Mouse (Mus musculus) ES-Bruce4 (cell line): Measurements from ENCODE around the gene Lhfpl5. TPM values are rescaled to one million over a fixed set of nuclear protein-coding genes. Genes with fewer than 3 reads are reported as not detected.
"Not testable (repeated sequence)": the region's sequence is repeated elsewhere in the genome, so short reads cannot be mapped to it uniquely, and the experiment has no call there.

Source experiments
- H3K27ac ChIP-seq: 2 replicates; pipeline ENCODE4 v1.5.1; 2012; ENCODE audit warnings: low read length, inconsistent platforms; ENCODE audit not compliant: insufficient read depth
- H3K27me3 ChIP-seq: 2 replicates; pipeline ENCODE4 v1.6.1; 2012; ENCODE audit warnings: mild to moderate bottlenecking, low read length, inconsistent platforms; ENCODE audit not compliant: control insufficient read depth, poor library complexity, insufficient read depth, severe bottlenecking
- H3K36me3 ChIP-seq: 2 replicates; pipeline ENCODE4 v1.6.1; 2012; ENCODE audit warnings: inconsistent platforms, mild to moderate bottlenecking, low read length, moderate library complexity; ENCODE audit not compliant: control insufficient read depth, poor library complexity, insufficient read depth, severe bottlenecking
- H3K4me1 ChIP-seq: one replicate; pipeline ENCODE4 v1.8.1; 2011; ENCODE audit warnings: low read length; ENCODE audit not compliant: control insufficient read depth, insufficient read depth
- H3K4me3 ChIP-seq: 2 replicates; pipeline ENCODE4 v1.5.1; 2011; ENCODE audit warnings: low read depth, mild to moderate bottlenecking, low read length
- H3K9ac ChIP-seq: 2 replicates; pipeline ENCODE4 v1.6.1; 2012; ENCODE audit warnings: low read depth, mild to moderate bottlenecking, inconsistent platforms; ENCODE audit not compliant: poor library complexity, severe bottlenecking
- H3K9me3 ChIP-seq: replicated peaks from 2 replicates; pipeline ENCODE4 v1.6.1; 2012; ENCODE audit warnings: mild to moderate bottlenecking, low read length, inconsistent platforms; ENCODE audit not compliant: control insufficient read depth, poor library complexity, insufficient read depth, severe bottlenecking
- CTCF ChIP-seq: IDR thresholded peaks from one replicate; pipeline ENCODE4 v1.8.1; 2011; ENCODE audit warnings: low read depth, low read length
- EP300 ChIP-seq: IDR thresholded peaks from 2 replicates; pipeline ENCODE4 v1.6.1; 2011; ENCODE audit warnings: low read depth, low read length; ENCODE audit not compliant: insufficient read depth
- POLR2A ChIP-seq: IDR thresholded peaks from one replicate; pipeline ENCODE4 v1.8.1; 2011; ENCODE audit warnings: low read length; ENCODE audit not compliant: insufficient read depth
- polyA plus RNA-seq: library from polyadenylated mRNA; stranded (reverse); fragments of >200 nt; gene quantifications from 2 replicates; pipeline ENCODE4 v1.2.4, GENCODE M21; 2011; ENCODE audit warnings: low read depth; ENCODE audit not compliant: missing spikeins, insufficient read depth, insufficient read length

The Lhfpl5 gene
- polyA plus RNA-seq, 1 experiment: not detected

- Histone ChIP-seq H3K4me3 (peak within 1 kb of the TSS; percentile 2; the same call in 1 of the 2 replicates), H3K9me3 (no peaks in the 10 kb centered on the region), H3K36me3 (no peaks in the 10 kb centered on the region), H3K27ac (no peak within 1 kb of the TSS), H3K9ac (peak within 1 kb of the TSS; percentile 7; the same call in 1 of the 2 replicates), H3K27me3 (no peaks in the 10 kb centered on the region), H3K4me1 (peaks cover 4% of the 10 kb centered on the region)
- TF ChIP-seq EP300: no peak
- TF ChIP-seq POLR2A: no peak
- no peak for TF ChIP-seq CTCF
Measured at GRCm38 (mm10) chr17:28549111-28549510, 26.3 kb upstream of the Lhfpl5 start, which contains the start of gene Clpsl2. Gene Clpsl2 (plus strand): TSS chr17:28549411.

GRCm38 (mm10) chr17:28553040-28553793 is 22.2 kb upstream of the Lhfpl5 start:
- H3K4me3 ChIP-seq: no peak overlapping the region
- H3K36me3 ChIP-seq: no peaks in the 10 kb centered on the region
- H3K9me3 ChIP-seq: no peaks in the 10 kb centered on the region
- H3K27me3 ChIP-seq: no peaks in the 10 kb centered on the region
- H3K27ac ChIP-seq: no peak overlapping the region
- no peak overlapping the region for H3K9ac ChIP-seq
- 0 out of 2 replicates have a peak, but pooled peaks have one; percentile 19 for TF ChIP-seq EP300
- no peak for TF ChIP-seq POLR2A
- peak; percentile 99 for TF ChIP-seq CTCF
- H3K4me1 ChIP-seq: peaks cover 8% of the 10 kb centered on the region

GRCm38 (mm10) chr17:28554021-28554420 is 21.4 kb upstream of the Lhfpl5 start:
- H3K36me3 ChIP-seq, H3K4me3 ChIP-seq, H3K27ac ChIP-seq, H3K9me3 ChIP-seq, H3K27me3 ChIP-seq, H3K9ac ChIP-seq, H3K4me1 ChIP-seq: not testable (repeated sequence)
- 0 out of 2 replicates have a peak, but pooled peaks have one; percentile 28 for TF ChIP-seq EP300

- H3K4me1 ChIP-seq: peaks cover 6% of the 10 kb centered on the region
- no peak for TF ChIP-seq CTCF
- TF ChIP-seq POLR2A: no peak
- TF ChIP-seq EP300: no peak
- no peak overlapping the region for H3K4me3 ChIP-seq
- H3K9ac ChIP-seq: no peak overlapping the region
- no peak overlapping the region for H3K27ac ChIP-seq
- no peaks in the 10 kb centered on the region for H3K9me3 ChIP-seq
- no peaks in the 10 kb centered on the region for H3K27me3 ChIP-seq
- no peaks in the 10 kb centered on the region for H3K36me3 ChIP-seq
Measured at GRCm38 (mm10) chr17:28556635-28557396, 18.6 kb upstream of the Lhfpl5 start.

- TF ChIP-seq CTCF: no peak
- Histone ChIP-seq H3K27me3 (no peaks in the 10 kb centered on the region), H3K4me1 (peaks cover 6% of the 10 kb centered on the region), H3K4me3 (no peak overlapping the region), H3K9me3 (no peaks in the 10 kb centered on the region), H3K27ac (no peak overlapping the region), H3K9ac (no peak overlapping the region), H3K36me3 (no peaks in the 10 kb centered on the region)
Measured at GRCm38 (mm10) chr17:28557772-28558171, 17.7 kb upstream of the Lhfpl5 start.

GRCm38 (mm10) chr17:28560598-28560997 is 14.8 kb upstream of the Lhfpl5 start, which contains the start of gene Clps:
Gene Clps (minus strand): TSS chr17:28560766.
- Histone ChIP-seq H3K27me3 (no peaks in the 10 kb centered on the region), H3K9ac (no peak within 1 kb of the TSS), H3K4me1 (peaks cover 3% of the 10 kb centered on the region), H3K9me3 (no peaks in the 10 kb centered on the region), H3K36me3 (no peaks in the 10 kb centered on the region), H3K4me3 (no peak within 1 kb of the TSS), H3K27ac (no peak within 1 kb of the TSS)
- no peak for TF ChIP-seq POLR2A
- TF ChIP-seq CTCF: no peak
- TF ChIP-seq EP300: no peak
